Mouse (Mus musculus): ENCODE data around the gene Gap43. TPM values are rescaled to one million over a fixed set of nuclear protein-coding genes. Genes with fewer than 3 reads are reported as not detected.

Gap43 gene
- total RNA-seq, 4 experiments from 2014 or later = 176 to 210 (median 200) TPM

Small RNA genes lying within 50 kb of the gene (microRNA-seq; reads per million reads assigned to microRNA genes)
- gene Mir6540 = 41.8 to 54.6 reads per million in 2 experiments

All from layer of hippocampus, adult 8-10 months (tissue).